Mouse (Mus musculus) megakaryocyte-erythroid progenitor cell, adult 5-6 weeks (primary cell): ENCODE data around the gene Xlr4b. TPM values are rescaled to one million over a fixed set of nuclear protein-coding genes. Genes with fewer than 3 reads are reported as not detected.
"Not testable (repeated sequence)": the region's sequence is repeated elsewhere in the genome, so short reads cannot be mapped to it uniquely, and the experiment has no call there.

Source experiments
- ATAC-seq: replicated peaks from 2 replicates; pipeline ENCODE4 v1.8.0; 2016; ENCODE audit warnings: mild to moderate bottlenecking, inconsistent platforms; ENCODE audit not compliant: severe bottlenecking, poor library complexity, low FRiP score, low TSS enrichment
- total RNA-seq, 2 experiments: library from RNA; stranded (forward) in 1 of 2; stranded (reverse) in 1 of 2; fragments of 200-1000, 215-1000 nt in 1 of 2; fragments of >200 nt in 1 of 2; fragmentation: Nextera tagmentation in 1 of 2; gene quantifications; 2 replicates each; pipeline ENCODE4 v1.2.3; 2014 to 2017

The Xlr4b gene
- 41.2 TPM in 2 replicates for total RNA-seq (2014; fragmentation: Nextera tagmentation)
- 23.1 and 29.2 TPM in 2 replicates for total RNA-seq (2017)

DNA sequence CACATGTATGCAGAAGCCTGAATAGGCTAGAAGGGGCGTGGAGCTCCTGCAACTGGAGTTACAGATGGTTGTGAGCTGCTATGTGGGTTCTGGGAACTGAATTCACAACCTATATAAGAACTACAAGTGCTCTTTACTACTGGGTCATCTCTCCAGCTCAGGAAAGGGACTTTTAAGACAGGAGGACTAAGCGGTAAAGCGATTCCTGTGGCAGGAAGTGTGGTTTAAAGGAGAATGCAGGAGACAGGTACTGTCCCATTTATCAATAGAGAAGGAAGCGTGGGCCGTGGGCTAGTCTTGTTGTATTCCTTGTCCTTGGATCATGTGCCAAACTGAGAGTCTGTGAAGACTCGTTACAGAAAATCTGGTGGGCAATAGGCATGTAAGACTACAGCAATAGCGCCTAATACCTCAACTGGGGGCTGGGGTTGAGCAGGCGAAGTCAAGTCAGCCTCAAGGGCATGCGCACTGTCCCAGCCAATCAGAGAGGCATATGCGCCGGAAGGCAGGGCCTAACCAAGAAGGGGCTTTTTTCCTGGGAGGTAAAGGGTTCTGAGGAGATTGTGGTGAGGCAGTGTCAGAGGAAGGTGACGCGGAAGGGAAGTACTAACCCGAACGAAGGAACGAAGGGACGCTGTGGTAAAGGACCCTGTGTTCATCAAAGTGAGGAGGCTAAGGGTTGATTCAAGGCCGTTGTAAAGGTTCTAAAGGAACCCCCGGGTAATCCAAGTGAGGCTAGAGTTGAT is at the start of gene Xlr4b:
Xlr4b (plus strand) TSS at position 515 of the 746 bp plus-strand sequence.
- not testable (repeated sequence) for ATAC-seq

DNA sequence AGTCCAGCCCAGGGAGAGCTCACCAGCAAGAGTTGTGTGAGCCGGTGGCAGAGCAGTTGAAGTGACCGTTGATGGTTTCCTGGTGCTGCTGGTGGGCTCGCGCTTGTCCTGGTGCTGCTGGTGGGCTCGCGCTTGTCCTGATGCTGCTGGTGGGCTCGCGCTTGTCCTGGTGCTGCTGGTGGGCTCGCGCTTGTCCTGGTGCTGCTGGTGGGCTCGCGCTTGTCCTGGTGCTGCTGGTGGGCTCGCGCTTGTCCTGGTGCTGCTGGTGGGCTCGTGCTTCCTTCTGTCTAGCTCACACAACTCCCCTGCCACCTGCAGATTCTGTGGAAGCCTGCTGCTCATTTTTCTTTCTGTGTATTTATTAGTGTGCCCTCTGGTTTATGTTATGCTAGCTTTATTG is 37.2 kb upstream of the Xlr4b start, which contains the start of gene Spin2d:
Spin2d (minus strand) TSS at position 101 of the 400 bp plus-strand sequence.
- not testable (repeated sequence) for ATAC-seq

DNA sequence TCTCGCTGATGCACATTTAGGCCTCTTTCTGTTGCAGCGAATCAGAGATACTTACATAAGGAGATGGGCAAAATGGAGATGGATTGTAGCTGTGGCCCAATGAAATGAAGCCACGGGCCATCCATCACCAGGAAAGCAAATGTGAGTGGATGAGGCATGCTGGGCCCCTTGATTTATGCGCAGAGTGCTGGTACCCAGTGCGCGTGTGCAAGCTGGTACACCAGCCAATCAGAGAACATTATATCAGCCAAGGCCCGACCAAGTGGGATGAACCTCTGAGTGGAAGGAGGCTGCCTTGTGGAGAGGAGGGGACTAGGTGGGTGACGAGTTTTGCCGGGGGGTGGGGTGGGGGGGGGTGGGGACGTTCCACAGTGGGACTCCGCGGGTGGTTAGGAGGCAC is 22.2 kb upstream of the Xlr4b start, which contains the start of gene Xlr3b:
Xlr3b (plus strand) TSS at position 274 of the 400 bp plus-strand sequence.
- ATAC-seq: 0 out of 2 replicates have a peak, but pooled peaks have one; percentile 44

DNA sequence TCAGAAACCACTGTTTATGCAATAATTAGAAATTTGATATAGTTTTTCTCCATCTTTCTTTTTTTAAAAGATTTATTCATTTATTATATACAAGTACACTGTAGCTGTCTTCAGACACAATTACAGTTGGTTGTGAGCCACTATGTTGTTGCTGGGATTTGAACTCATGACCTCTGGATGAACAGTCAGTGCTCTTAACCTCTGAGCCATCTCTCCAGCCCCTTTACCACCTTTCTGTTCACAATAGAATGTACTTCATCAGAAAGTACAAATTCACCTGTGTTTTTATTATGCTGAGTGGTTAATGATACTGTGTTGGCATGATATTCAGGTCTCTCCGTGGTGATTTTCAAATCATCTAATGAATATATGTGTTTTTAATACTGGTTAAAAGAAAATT is 11.2 kb downstream of the Xlr4b start:
- no peak for ATAC-seq

DNA sequence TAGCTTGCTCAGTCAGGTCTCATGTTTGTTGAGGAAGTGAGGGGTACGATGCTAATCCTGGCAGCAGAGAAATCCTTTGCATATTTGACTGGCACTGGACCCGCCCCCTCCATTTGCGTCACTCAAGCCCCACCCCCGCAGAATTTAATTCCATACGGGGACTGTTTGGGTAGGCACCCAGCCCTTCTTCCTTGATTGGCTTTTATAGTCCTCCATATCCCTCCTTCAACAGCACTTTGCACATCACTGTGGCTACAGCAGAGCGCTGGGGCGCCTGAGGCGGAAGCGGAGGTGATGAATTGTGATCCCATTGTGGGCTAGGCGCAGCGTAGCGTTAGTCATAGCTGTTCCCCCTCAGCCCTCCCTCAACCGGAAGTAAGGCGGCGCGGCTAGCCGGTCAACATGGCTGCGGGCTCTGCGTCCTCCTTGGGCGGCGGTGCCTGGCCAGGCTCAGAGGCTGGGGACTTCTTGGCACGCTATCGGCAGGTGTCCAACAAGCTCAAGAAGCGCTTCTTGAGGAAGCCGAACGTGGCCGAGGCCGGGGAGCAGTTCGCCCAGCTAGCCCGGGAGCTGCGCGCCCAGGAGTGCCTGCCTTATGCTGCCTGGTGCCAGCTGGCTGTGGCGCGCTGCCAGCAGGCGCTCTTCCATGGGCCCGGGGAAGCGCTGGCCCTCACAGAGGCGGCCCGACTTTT is 13.9 kb downstream of the Xlr4b start, which contains the start of gene F8a:
F8a (plus strand) TSS at position 378 of the 692 bp plus-strand sequence.
- peak; percentile 98 for ATAC-seq

DNA sequence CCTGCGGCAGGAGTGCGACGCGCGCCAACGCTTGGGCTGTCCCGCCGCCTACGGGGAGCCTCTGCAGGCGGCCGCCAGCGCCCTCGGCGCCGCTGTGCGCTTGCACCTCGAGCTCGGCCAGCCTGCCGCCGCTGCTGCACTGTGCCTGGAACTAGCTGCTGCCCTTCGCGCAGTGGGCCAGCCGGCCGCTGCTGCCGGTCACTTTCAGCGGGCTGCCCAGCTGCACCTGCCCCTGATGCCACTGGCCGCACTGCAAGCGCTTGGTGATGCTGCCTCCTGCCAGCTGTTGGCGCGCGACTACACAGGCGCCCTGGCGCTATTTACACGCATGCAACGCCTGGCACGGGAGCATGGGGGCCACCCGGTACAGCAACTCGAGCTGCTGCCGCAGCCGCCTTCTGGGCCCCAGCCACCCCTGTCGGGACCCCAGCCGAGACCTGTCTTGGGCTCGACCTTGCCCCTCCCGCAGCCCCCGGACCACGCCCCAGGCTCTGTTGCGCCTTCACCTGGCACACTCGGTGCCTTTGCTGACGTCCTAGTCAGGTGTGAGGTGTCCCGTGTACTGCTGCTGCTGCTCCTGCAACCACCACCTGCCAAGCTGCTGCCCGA is 14.6 kb downstream of the Xlr4b start:
- ATAC-seq: peak; percentile 70

DNA sequence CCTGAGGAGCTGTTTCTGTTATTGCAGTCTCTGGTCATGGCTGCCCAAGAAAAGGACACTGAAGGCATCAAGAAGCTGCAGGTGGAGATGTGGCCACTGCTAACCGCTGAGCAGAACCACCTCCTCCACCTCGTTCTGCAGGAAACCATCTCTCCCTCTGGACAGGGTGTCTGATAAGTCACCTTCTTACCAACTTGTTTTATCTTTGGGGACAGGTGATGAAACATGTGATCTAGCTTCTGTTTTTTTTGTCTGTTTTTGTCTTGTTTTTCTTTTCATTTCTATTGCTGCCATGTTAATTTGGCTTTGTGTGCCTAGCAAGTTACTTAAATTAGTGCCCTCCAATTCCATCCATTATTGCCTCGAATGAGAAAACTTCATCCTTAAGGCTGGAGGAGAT is 15.2 kb downstream of the Xlr4b start:
- peak; percentile 43; the same call in 1 of the 2 replicates for ATAC-seq

DNA sequence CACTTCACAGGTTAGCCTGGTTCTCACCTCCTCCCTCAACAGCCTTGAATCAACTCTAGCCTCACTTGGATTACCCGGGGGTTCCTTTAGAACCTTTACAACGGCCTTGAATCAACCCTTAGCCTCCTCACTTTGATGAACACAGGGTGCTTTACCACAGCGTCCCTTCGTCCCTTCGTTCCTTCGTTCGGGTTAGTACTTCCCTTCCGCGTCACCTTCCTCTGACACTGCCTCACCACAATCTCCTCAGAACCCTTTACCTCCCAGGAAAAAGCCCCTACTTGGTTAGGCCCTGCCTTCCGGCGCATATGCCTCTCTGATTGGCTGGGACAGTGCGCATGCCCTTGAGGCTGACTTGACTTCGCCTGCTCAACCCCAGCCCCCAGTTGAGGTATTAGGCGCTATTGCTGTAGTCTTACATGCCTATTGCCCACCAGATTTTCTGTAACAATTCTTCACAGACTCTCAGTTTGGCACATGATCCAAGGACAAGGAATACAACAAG is 28.7 kb downstream of the Xlr4b start, which contains the start of gene Xlr4c:
Xlr4c (minus strand) TSS at position 310 of the 505 bp plus-strand sequence.
- not testable (repeated sequence) for ATAC-seq

DNA sequence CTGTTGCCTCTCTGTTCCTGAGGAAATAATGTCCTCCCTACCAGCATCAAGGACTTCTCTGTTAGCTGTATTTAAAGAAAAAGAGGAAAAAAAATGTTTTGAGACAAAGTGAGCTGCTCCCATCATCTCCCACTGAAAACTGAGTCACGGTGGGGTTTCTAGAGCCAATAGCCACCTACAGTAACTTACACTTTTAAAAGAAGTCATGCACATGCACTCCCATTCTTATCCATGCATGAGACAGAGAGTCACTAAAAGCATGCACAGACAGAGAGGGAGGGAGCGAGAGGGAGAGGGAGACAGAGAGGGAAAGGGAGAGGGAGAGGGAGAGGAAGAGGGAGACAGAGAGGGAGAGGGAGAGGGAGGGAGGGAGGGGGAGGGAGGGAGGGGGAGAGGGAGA is 48.3 kb downstream of the Xlr4b start:
- not testable (repeated sequence) for ATAC-seq

DNA sequence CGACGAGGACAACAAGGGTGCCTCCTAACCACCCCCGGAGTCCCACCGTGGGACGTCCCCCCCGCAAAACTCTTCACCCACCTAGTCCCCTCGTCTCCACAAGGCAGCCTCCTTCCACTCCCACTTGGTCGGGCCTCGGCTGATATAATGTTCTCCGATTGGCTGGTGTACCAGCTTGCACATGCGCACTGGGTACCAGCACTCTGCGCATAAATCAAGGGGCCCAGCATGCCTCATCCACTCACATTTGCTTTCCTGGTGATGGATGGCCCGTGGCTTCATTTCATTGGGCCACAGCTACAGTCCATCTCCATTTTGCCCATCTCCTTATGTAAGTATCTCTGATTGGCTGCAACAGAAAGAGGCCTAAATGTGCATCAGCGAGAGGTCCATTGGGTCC is 51.1 kb downstream of the Xlr4b start, which contains the start of gene Xlr3c:
Xlr3c (minus strand) TSS at position 121 of the 400 bp plus-strand sequence.
- not testable (repeated sequence) for ATAC-seq

Other genes starting within 250 kb of the Xlr4b start
- gene Zfp185, start 227.0 kb upstream of the Xlr4b start, total RNA-seq (2014; fragmentation: Nextera tagmentation): 5.6 TPM in 1 of 2 replicates, not detected in the other
- gene Zfp185, start 227.0 kb upstream of the Xlr4b start, total RNA-seq (2017): not detected in 2 replicates
- gene Pnma5, start 177.2 kb upstream of the Xlr4b start, total RNA-seq (2014; fragmentation: Nextera tagmentation): not detected in 2 replicates
- gene Pnma5, start 177.2 kb upstream of the Xlr4b start, total RNA-seq (2017): not detected in 2 replicates
- not detected in 2 replicates for gene Pnma3, start 149.5 kb upstream of the Xlr4b start, total RNA-seq (2014; fragmentation: Nextera tagmentation)
- gene Pnma3, start 149.5 kb upstream of the Xlr4b start, total RNA-seq (2017): not detected in 2 replicates
- gene Xlr4a, start 131.9 kb upstream of the Xlr4b start, total RNA-seq (2014; fragmentation: Nextera tagmentation): 12.6 and 21.7 TPM in 2 replicates
- 30.9 and 41.9 TPM in 2 replicates for gene Xlr4a, start 131.9 kb upstream of the Xlr4b start, total RNA-seq (2017)
- gene Xlr3a, start 117.2 kb upstream of the Xlr4b start, total RNA-seq (2014; fragmentation: Nextera tagmentation): 1.2 and 4.0 TPM in 2 replicates
- 15.0 TPM in 1 of 2 replicates, not detected in the other for gene Xlr3a, start 117.2 kb upstream of the Xlr4b start, total RNA-seq (2017)
- gene Gm14685, start 97.3 kb upstream of the Xlr4b start, total RNA-seq (2014; fragmentation: Nextera tagmentation): not detected in 2 replicates
- not detected in 2 replicates for gene Gm14685, start 97.3 kb upstream of the Xlr4b start, total RNA-seq (2017)
- not detected in 2 replicates for gene Xlr5b, start 65.5 kb upstream of the Xlr4b start, total RNA-seq (2014; fragmentation: Nextera tagmentation)
- not detected in 2 replicates for gene Xlr5b, start 65.5 kb upstream of the Xlr4b start, total RNA-seq (2017)
- gene DXBay18, start 64.9 kb upstream of the Xlr4b start, total RNA-seq (2014; fragmentation: Nextera tagmentation): not detected in 2 replicates
- not detected in 2 replicates for gene DXBay18, start 64.9 kb upstream of the Xlr4b start, total RNA-seq (2017)
- gene Spin2d, start 37.3 kb upstream of the Xlr4b start, total RNA-seq (2014; fragmentation: Nextera tagmentation): not detected in 2 replicates
- gene Spin2d, start 37.3 kb upstream of the Xlr4b start, total RNA-seq (2017): not detected in 2 replicates
- 4.8 and 10.8 TPM in 2 replicates for gene Xlr3b, start 22.1 kb upstream of the Xlr4b start, total RNA-seq (2014; fragmentation: Nextera tagmentation)
- gene Xlr3b, start 22.1 kb upstream of the Xlr4b start, total RNA-seq (2017): 4.2 and 4.4 TPM in 2 replicates
- gene F8a, start 14.0 kb downstream of the Xlr4b start, total RNA-seq (2014; fragmentation: Nextera tagmentation): 2.6 and 2.8 TPM in 2 replicates
- gene F8a, start 14.0 kb downstream of the Xlr4b start, total RNA-seq (2017): 2.4 and 2.6 TPM in 2 replicates
- gene Xlr4c, start 28.8 kb downstream of the Xlr4b start, total RNA-seq (2014; fragmentation: Nextera tagmentation): 5.5 and 10.5 TPM in 2 replicates
- 24.6 and 34.2 TPM in 2 replicates for gene Xlr4c, start 28.8 kb downstream of the Xlr4b start, total RNA-seq (2017)
- gene Xlr3c, start 51.1 kb downstream of the Xlr4b start, total RNA-seq (2014; fragmentation: Nextera tagmentation): not detected in 2 replicates
- gene Xlr3c, start 51.1 kb downstream of the Xlr4b start, total RNA-seq (2017): 0.69 TPM in 1 of 2 replicates, not detected in the other
- not detected in 2 replicates for gene Xlr5a, start 78.6 kb downstream of the Xlr4b start, total RNA-seq (2014; fragmentation: Nextera tagmentation)
- not detected in 2 replicates for gene Xlr5a, start 78.6 kb downstream of the Xlr4b start, total RNA-seq (2017)
- gene Xlr5c, start 78.6 kb downstream of the Xlr4b start, total RNA-seq (2014; fragmentation: Nextera tagmentation): not detected in 2 replicates
- not detected in 2 replicates for gene Xlr5c, start 78.6 kb downstream of the Xlr4b start, total RNA-seq (2017)
- gene Gm45015, start 122.5 kb downstream of the Xlr4b start, total RNA-seq (2014; fragmentation: Nextera tagmentation): not detected in 2 replicates
- gene Gm45015, start 122.5 kb downstream of the Xlr4b start, total RNA-seq (2017): not detected in 2 replicates
- 3.1 and 6.7 TPM in 2 replicates for gene Zfp275, start 128.3 kb downstream of the Xlr4b start, total RNA-seq (2014; fragmentation: Nextera tagmentation)
- gene Zfp275, start 128.3 kb downstream of the Xlr4b start, total RNA-seq (2017): 1.8 and 2.5 TPM in 2 replicates
- gene Gm18336, start 184.4 kb downstream of the Xlr4b start, total RNA-seq (2014; fragmentation: Nextera tagmentation): not detected in 2 replicates
- not detected in 2 replicates for gene Gm18336, start 184.4 kb downstream of the Xlr4b start, total RNA-seq (2017)
- 0.04 TPM in 1 of 2 replicates, not detected in the other for gene Zfp92, start 196.8 kb downstream of the Xlr4b start, total RNA-seq (2014; fragmentation: Nextera tagmentation)
- not detected in 2 replicates for gene Zfp92, start 196.8 kb downstream of the Xlr4b start, total RNA-seq (2017)
- gene Trex2, start 221.0 kb downstream of the Xlr4b start, total RNA-seq (2014; fragmentation: Nextera tagmentation): not detected in 2 replicates
- not detected in 2 replicates for gene Trex2, start 221.0 kb downstream of the Xlr4b start, total RNA-seq (2017)
- gene Haus7, start 244.7 kb downstream of the Xlr4b start, total RNA-seq (2014; fragmentation: Nextera tagmentation): 37.5 and 56.0 TPM in 2 replicates
- 81.1 and 85.6 TPM in 2 replicates for gene Haus7, start 244.7 kb downstream of the Xlr4b start, total RNA-seq (2017)